Mouse (Mus musculus): ENCODE data around the gene Krtap27-1.

Gene Krtap27-1

DNA sequence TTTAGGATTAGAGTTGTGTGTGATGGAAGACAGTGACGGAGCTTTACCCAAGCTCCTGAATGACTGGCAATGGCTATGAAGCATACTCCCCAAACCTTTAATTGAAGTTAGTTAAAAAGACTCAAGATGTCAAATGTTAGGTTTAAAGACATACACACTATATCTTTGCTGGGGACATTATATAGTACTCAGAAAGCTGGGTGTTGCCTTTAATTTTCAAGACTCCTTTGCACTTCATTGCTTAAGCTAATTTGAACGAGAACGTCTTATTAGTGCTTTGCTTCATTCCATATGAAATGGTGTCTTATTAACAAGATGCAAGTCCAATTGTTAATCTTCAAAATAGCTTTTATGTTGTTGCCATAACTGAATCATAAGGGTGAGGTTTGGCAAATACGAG is at the start of gene Krtap27-1:
TSS of gene Krtap27-1 (minus strand) at position 101 of the 400 bp plus-strand sequence.
- DNase-seq (ENCODE audit: low spot score in 2 of 2), result no peak

DNA sequence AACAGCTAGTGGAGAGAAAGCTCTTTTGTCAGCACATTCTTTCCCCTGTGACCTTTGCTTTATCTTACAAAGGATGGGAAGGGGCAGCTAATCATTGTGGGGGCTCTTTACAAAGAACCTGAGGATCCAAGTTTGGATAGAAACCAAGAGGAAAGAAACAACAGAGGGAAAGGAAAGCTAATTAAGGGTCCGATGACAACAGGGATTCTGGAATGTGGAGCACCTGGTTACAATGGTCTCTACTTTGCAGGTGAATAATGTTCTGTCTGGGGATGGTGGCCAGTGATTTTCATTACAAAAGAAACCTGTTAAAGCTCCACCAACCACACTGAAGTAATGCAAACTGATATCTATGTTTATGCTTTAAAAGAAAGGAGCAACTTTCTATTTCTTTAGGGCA is 48.6 kb upstream of the Krtap27-1 start:
- DNase-seq (ENCODE audit: low spot score in 2 of 2), result no peak

DNA sequence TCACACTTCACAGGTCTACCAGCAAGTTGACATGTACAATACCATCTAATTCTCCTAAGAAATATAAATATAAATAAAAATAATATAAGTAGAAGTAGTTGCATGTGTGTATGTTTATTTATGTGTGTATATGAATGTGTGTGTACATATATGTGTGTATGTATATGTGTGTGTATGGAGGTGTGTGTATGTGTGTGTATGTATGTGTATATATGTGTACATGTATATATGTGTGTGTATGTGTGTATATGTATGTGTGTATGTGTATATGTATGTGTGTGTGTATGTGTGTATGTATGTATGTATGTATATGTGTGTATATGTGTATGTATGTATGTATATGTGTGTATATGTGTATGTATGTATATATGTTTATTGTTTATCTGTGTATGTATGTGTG is 45.1 kb upstream of the Krtap27-1 start:
- DNase-seq (ENCODE audit: low spot score in 2 of 2), result no peak

DNA sequence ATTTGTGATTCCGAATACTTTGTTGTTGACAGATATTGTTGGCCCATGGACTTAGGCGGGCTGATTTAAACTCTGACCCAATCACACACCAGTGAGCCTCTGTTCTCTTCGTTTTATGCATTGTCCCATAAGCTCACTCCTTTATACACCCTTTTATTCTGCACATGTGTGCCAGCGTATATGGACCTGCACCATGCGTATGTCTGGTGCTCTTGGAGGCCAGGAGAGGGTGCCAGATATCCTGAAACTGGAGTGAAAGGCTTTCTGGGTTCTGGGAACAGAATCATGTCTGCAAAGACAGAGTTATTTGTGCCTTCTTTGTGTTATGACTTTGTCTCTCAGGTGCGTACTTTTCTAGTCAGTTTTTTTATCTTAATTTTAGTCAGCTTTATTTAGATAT is 39.8 kb upstream of the Krtap27-1 start:
- DNase-seq (ENCODE audit: low spot score in 2 of 2), result no peak

DNA sequence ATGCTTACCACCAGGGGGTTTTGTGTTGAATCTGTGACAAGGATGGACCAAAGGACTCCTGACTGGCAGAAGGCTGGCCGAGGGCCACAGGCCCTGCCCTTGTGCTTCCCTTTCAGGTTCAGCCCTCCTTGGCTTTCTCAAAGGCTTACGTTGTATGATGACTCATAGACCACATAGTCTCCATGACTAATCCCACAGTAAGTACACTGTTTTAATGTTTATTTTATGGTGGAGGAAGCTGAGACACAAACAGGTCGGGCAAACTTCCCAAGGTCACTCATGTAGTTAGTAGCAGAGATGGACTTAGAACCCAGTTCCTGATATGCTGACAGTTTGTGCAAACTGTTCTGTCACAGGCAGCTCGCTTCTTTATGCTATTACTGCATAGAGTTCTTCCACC is 39.3 kb upstream of the Krtap27-1 start:
- DNase-seq (ENCODE audit: low spot score in 2 of 2), result no peak

DNA sequence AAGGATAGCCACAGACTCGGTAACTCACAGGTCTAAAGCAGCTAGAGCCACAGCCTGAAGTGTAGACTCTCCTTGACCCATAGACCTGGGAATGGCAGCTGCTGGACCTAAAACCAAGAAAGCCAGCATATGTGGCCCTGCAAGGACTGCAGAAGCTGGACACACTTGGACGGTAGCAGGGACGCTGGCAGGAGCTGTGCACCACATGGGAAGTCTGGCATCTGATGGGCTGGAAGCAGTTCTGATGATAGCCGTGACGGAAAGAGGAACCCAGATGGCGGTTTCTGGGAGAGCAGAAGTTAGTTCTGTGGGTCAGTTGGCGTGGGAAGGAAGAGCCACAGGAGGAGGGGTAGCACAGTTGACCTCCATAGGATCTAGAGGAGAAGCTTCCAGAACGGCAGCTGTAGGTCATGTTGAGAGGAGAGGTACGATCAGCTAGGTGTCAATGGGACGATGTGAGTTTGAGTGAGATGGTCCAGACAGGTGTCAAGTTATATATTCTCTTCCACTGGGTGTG is 36.1 kb upstream of the Krtap27-1 start, which contains the start of gene 2310061N02Rik:
TSS of gene 2310061N02Rik (minus strand) at position 467 of the 517 bp plus-strand sequence.
- no peak for DNase-seq (ENCODE audit: low spot score in 2 of 2)

DNA sequence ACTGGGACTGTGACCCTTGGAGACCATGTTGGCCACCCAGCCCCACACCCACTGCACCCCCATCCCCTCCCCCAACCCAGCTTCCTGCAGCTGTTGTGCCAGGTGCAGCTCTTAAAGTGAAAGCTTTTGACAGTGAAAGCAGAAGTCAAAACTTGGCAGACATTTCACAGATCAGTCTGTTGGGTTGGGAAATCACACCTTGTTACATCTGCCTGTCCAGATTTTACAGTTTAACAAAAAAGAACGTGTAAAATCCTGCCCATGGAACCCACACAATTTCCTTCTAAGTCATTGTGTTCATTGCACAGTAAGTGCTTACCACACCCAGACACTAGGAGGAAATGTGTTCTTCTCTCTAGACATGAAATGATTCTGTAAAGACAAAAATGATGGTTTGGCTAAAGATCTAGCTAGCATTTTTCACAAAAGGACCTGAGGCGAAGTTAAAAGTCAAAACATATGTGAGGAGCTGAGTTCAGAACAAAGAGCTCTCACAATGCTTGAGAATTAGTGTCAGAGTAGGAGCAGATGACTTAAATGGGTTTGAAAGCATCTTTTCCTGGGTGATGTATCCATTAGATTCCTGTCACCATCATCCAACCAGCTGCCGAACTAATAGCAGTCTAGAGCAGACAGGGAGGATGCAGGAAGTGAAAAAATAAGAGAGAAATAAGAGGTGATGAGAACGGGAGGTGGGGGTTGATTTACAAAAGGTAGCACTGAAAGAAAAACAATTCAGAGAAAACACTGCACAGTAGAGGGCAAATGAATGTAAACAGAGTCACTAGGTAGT is 29.8 kb upstream of the Krtap27-1 start:
- DNase-seq (ENCODE audit: low spot score in 2 of 2), result no peak

DNA sequence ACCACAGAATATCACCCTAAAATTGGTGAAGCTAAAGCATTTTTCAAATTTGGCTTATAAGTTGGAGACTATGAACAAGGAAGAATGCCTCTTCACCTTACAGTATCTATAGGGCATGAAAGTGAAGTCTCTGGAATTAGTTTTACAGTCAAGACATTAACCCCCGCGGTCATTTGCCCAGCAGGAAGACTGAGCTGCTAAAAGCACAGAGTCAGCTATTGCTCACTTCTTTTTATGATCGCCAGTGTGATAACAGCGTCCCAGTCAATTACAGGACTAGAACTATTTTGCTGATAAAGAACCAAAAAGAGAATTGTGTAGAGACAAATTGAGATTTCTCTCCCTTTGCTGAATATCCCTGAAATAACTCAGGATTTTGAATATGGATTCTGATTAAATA is 24.8 kb upstream of the Krtap27-1 start:
- no peak for DNase-seq (ENCODE audit: low spot score in 2 of 2)

DNA sequence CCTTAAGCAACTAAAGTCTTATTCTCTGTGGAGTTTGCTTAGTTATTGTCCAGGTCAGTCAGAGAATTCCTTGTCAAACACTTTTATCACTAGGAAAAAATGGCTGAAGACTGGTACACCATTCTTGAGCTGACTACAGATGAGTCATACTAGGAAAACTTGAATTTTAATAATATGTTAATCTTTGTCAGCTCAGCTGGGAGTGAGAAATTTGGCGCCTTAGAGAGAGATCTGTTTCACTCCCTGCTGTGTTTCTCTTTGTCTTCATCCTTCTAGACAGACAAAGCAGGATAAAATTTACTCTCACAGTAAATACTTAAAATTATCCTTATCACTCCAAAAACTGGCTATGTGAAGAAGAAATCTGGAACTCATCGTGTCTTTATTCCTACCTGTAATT is 9.8 kb upstream of the Krtap27-1 start:
- DNase-seq (ENCODE audit: low spot score in 2 of 2), result no peak

DNA sequence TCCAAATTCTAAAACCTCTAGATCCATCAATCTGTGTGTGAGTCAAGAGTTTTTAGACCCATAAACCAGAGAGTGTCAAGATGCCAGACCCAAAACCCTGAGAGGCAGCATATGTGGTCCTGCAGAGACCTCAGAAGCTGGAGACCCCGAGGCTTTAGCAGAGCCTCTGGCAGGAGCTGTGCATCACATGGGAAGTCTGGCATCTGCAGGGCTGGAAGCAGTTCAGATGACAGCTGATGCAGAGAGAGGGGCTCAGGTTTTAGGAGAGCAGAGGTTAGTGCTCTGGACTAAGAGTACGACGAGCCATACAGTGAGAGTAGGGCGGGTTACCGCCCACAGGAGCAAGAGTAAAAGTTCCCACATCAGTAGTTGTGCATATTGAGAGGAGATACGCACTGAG is 7.6 kb upstream of the Krtap27-1 start:
- no peak for DNase-seq (ENCODE audit: low spot score in 2 of 2)

DNA sequence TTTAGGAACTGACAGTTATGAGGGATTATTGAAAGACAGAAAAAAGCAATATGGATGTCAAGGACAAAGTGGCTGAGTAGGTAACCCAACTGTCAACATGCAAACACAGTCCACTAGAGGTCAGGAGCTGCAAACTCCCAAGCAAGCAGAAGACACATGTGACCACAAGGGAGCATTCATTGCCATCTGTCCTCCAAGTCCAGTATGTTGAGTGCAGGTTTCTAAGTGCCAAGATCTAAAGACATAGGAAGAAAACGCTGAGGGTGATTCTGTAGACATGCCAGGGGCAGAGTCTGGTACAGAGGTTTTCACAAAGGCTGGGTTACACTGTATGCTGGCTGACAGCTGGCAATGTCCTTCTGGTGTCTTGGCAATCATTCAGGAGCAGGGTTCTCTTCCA is 14.0 kb downstream of the Krtap27-1 start:
- DNase-seq (ENCODE audit: low spot score in 2 of 2), result no peak

DNA sequence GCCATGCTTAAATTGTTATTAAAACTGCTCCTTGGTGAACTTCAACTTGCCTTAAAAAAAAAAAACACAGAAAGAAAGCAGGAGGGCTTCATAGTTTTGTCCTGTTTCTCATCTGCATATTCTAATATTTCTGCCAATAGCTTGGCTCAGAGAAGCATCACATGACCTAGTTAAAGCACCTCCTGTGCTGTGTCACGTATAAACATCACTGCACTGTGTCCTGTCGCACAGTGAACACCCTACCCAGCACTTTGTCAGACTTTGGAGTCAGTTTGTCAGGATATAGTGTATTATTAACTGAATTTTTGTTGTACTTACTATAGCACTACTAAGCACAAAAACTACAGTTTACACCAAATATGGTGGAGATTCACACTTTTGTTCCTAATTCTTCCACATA is 19.5 kb downstream of the Krtap27-1 start:
- no peak for DNase-seq (ENCODE audit: low spot score in 2 of 2)

DNA sequence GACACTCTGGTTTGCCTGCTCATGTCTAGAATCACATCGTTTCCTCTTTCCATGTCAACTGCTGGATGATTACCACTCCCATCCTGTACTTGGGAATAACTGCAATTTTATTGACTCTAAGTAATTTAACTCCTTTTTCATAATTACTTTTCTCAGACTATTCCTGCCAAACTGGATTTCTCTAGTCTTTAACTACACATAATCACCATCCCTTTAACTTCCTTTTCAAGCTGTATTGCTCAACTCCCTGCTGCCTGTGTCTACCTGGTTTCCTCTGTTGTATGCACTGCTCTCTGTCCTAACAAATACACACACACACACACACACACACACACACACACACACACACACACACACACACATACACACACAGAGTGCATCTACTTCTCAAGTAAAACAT is 20.4 kb downstream of the Krtap27-1 start:
- DNase-seq (ENCODE audit: low spot score in 2 of 2), result no peak

DNA sequence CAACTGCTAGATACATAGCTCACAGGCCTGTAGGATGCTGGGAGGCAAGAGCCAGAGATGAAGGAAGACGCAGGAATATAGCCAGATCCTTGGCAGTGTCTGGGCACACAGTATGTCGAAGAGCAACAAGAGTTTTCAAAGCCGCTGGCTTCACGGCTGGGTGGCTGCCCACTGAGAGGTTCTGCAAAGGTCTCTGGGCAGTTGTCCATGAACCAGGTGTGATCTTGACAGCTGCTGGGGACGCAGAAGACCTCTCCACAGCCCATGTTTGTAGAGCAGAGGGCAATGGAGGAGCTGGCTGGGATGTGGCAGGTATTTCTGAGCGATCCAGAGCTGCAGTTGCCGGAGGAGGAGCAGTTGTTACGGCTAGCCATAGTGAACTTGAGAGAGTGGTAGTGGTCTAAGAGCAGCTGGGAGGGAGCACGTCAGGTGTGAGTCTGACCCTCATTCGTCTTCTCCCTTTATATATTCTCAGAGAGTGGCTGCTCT is 24.1 kb downstream of the Krtap27-1 start, which contains the start of gene Krtap26-1:
TSS of gene Krtap26-1 (minus strand) at position 439 of the 489 bp plus-strand sequence.
- DNase-seq (ENCODE audit: low spot score in 2 of 2), result no peak

DNA sequence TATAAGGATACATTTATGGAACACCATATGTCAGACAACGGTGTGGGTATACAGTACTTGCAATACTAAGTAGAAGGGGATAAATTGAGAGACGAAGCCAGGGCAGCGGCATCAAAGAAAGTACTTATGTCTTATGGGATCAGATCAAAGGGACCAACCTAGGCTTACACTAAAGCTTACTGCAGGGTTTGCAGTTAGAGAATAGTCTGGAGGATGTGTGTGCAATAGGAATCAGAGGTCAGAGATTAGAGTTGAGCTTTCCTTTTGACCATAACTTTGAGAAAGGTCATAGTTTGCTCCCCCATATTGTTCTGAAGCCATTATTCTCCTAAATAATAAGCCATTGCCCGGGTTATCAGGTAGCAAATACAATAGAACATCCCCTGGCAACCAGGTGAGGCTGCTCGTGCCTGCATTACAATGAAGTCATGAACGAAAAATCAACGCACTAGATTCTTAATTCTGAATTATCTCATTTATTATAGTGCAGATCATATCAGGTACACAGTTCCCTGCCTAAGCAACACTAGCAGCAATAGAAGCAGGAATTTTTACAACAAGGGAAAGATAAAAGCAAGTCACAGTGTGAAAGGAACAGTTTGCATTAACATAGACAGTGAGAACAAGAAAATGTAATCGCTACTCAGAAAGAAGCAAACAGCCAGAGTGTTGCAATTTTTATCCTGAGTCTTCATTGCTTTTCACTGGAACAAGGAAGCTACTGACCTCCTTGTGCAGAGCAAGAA is 24.9 kb downstream of the Krtap27-1 start:
- no peak for DNase-seq (ENCODE audit: low spot score in 2 of 2)

DNA sequence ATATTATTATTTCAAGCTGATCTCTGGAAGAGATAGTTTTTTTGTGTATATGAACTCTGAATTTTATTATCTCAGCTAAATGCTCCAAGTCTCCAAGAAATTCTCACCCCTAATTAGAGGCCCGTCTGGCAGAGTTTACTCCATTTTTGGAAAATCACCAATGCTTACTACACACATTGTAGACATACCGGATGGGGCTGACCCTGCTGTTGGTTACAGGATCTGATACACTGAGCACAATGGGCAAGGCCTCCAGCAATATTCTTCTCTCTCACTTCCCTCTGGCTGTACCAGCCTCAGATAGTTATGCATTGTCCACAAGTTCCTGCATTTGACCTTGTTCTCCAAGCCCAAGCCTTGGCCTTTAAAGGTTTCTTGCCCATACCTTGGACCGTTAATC is 31.4 kb downstream of the Krtap27-1 start:
- no peak for DNase-seq (ENCODE audit: low spot score in 2 of 2)

DNA sequence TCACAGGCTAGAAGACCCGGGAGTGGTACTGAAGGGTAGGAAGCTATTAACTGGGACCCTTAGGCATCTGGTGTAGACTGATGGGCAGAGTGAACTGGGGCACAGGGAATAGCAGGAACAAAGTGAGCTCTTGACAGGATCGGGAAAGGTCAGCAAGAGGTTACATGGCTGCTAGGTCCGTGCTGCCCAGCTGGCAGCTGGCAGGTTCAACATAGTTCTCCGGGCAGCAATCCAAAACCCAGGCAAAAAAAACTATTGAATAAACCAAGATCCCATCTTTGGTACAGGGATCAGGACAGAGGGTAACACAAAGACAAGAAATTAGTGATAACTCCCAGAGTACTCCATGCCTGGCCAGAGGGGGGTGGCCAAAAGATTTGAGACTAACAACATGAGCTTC is 36.3 kb downstream of the Krtap27-1 start:
- no peak for DNase-seq (ENCODE audit: low spot score in 2 of 2)

DNA sequence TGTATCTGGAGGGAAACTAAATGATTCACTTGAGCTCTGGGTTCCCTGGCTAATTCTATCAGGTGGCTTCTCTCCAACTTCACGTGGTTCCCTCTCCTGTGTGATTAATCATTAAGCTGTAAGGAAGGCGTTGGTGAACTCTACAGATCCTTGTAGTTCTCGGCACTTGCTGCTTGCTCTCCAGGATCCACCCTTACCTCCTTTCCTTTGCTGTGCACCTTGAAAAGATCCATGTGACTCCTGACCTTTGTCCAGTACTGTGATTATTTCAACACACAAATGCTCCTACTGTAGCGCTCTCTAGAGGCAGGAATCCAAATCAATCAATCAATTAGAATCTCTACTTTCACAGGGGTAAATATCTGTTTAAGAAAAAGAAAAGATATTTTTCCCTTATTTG is 40.0 kb downstream of the Krtap27-1 start:
- DNase-seq (ENCODE audit: low spot score in 2 of 2), result no peak

DNA sequence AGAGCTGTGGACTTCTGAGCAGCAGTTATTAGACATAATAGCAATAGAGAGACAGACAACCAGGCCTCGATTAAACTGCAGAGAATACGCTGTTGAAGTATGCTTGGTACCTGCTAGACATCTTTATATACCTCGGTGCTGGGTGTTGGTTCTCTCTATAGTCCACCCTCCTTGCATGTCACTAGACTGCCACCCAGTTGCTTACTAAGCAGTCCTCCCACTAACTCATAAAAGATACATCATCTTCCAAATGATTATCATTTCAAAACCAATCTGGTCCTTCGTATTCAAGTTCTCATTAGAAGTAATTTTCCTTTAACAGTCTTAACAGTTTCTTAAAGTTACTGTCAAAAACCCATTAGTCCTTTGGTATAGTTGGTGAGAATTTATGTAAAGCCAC is 43.9 kb downstream of the Krtap27-1 start, which contains the start of gene 2310079G19Rik:
TSS of gene 2310079G19Rik (minus strand) at position 101 of the 400 bp plus-strand sequence.
- DNase-seq (ENCODE audit: low spot score in 2 of 2), result no peak

All from urinary bladder, postnatal 4 days (tissue).